Mouse (Mus musculus) midbrain, embryonic 16.5 days (tissue): ENCODE results near the gene Gm4779. TPM values are rescaled to one million over a fixed set of nuclear protein-coding genes. Genes with fewer than 3 reads are reported as not detected.
"Not testable (repeated sequence)": the region's sequence is repeated elsewhere in the genome, so short reads cannot be mapped to it uniquely, and the experiment has no call there.

ENCODE experiments used
- ATAC-seq: fragments of 200-750 bp; cut with Nextera tagmentation; 2 replicates; pipeline ENCODE4 v1.8.0; 2017; ENCODE audit warnings: moderate TSS enrichment
- H3K27ac ChIP-seq: fragments of 300-500 bp; sonication (generic); 2 replicates; pipeline ENCODE4 v1.5.1; 2014; ENCODE audit warnings: mild to moderate bottlenecking, low read length, mixed read lengths
- H3K27me3 ChIP-seq: fragments of 300-500 bp; sonication (generic); 2 replicates; pipeline ENCODE4 v1.6.1; 2014; ENCODE audit warnings: low read depth, low read length, mixed read lengths; ENCODE audit not compliant: control insufficient read depth, insufficient read depth
- H3K36me3 ChIP-seq: fragments of 300-500 bp; sonication (generic); 2 replicates; pipeline ENCODE4 v1.6.1; 2014; ENCODE audit warnings: mild to moderate bottlenecking, low read length, moderate library complexity, mixed read lengths; ENCODE audit not compliant: control insufficient read depth, insufficient read depth
- H3K4me1 ChIP-seq: fragments of 300-500 bp; sonication (generic); 2 replicates; pipeline ENCODE4 v1.6.1; 2014; ENCODE audit warnings: mild to moderate bottlenecking, low read length, mixed read lengths; ENCODE audit not compliant: control insufficient read depth, insufficient read depth
- H3K4me2 ChIP-seq: fragments of 300-500 bp; sonication (generic); 2 replicates; pipeline ENCODE4 v1.6.1; 2014; ENCODE audit warnings: mild to moderate bottlenecking, low read length, mixed read lengths
- H3K4me3 ChIP-seq: fragments of 300-500 bp; sonication (generic); 2 replicates; pipeline ENCODE4 v1.5.1; 2014; ENCODE audit warnings: low read depth, mild to moderate bottlenecking, low read length, moderate library complexity, mixed read lengths
- H3K9ac ChIP-seq: fragments of 300-500 bp; sonication (generic); 2 replicates; pipeline ENCODE4 v1.6.1; 2014; ENCODE audit warnings: low read depth, low read length, mixed read lengths
- H3K9me3 ChIP-seq: fragments of 300-500 bp; sonication (generic); replicated peaks from 2 replicates; pipeline ENCODE4 v1.6.1; 2014; ENCODE audit warnings: mild to moderate bottlenecking, low read length, mixed read lengths; ENCODE audit not compliant: control insufficient read depth, poor library complexity, severe bottlenecking
- WGBS: fragments of 180-500 bp; shearing (Covaris S2); extraction: QIAGEN DNeasy Blood & Tissue Kit; methylation state at CpG from one replicate; pipeline ENCODE4 v1.1.7; 2014; 5-methylcytosine and 5-hydroxymethylcytosine counted together
- polyA plus RNA-seq: library from polyadenylated mRNA; unstranded; fragments of >200 nt; fragmentation: Nextera tagmentation; extraction: Ambion mirVana; gene quantifications from 2 replicates; pipeline ENCODE4 v1.2.1, GENCODE M21; 2015

The Gm4779 gene
- polyA plus RNA-seq, result 0.24 TPM in 1 of 2 replicates, not detected in the other

DNA sequence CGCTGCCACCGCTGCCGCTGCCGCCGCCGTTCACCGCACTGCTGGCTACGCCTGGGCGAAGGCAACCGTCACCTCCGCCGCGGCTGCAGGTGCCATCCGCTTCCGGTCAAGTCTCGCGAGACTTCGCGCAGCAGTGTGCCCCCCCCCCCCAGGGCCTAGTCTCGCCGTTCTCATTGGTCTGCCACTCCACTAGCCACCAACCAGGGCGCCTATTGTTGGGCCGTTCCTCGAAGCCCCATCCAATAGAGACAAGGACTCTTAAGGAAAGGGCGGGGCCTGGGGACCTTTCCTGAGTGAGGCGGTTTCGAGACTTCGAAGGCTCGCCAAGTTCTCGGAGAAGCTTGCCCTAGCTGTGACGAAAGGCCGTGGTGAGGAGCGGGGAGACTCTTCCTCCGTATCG, at the start of gene Gm4779, which contains the start of gene 8030474K03Rik:
TSS of gene Gm4779 (minus strand) at position 82 of the 400 bp plus-strand sequence.
TSS of gene 8030474K03Rik (plus strand) at position 315 of the 400 bp plus-strand sequence.
- Histone ChIP-seq H3K4me1 (no peaks in the 10 kb centered on the region), H3K9ac (no peak within 1 kb of the TSS), H3K27me3 (no peaks in the 10 kb centered on the region), H3K36me3 (no peaks in the 10 kb centered on the region), H3K4me2 (no peak within 1 kb of the TSS), H3K9me3 (no peaks in the 10 kb centered on the region; the same call in 1 of the 2 replicates), H3K27ac (no peak within 1 kb of the TSS), H3K4me3 (no peak within 1 kb of the TSS)
- ATAC-seq, result no peak
- WGBS, result 96% methylated on average over 30 of the region's 35 CpGs

GRCm38 (mm10) chrX:101819980-101820379, 25.8 kb upstream of the Gm4779 start:
- not testable (repeated sequence) for ATAC-seq, H3K27me3 ChIP-seq, H3K4me3 ChIP-seq, H3K9me3 ChIP-seq, H3K9ac ChIP-seq, H3K36me3 ChIP-seq, H3K4me1 ChIP-seq, H3K27ac ChIP-seq, H3K4me2 ChIP-seq

GRCm38 (mm10) chrX:101819163-101819562, 24.9 kb upstream of the Gm4779 start:
- 50% methylated on average over 1 of the region's 1 CpGs for WGBS
- Histone ChIP-seq H3K4me1 (no peaks in the 10 kb centered on the region), H3K4me3 (no peak overlapping the region), H3K9me3 (no peaks in the 10 kb centered on the region), H3K9ac (no peak overlapping the region), H3K4me2 (no peak overlapping the region), H3K27ac (no peak overlapping the region), H3K27me3 (peaks cover 3% of the 10 kb centered on the region), H3K36me3 (no peaks in the 10 kb centered on the region)
- no peak for ATAC-seq

DNA sequence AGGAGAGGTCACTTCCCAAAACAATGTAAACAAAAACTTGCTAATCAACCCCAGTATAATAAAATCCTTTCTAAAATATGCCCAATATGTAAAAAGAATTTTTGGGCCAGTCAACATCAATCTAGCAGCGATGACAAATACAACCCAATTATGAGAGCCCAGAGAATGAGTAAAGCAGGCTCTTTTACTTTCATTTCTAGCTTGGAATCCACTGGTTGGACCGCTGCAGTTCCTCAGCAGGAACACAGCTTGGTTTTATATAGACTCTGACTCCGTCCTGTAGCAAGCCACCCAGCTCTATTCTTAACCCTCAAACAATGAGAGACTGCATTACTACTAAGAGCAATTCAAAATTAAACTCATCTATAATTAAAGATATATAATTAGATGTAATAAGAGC, 17.5 kb upstream of the Gm4779 start:
- Histone ChIP-seq H3K4me3 (no peak overlapping the region), H3K27ac (no peak overlapping the region), H3K9me3 (no peaks in the 10 kb centered on the region), H3K4me1 (no peaks in the 10 kb centered on the region), H3K36me3 (no peaks in the 10 kb centered on the region), H3K27me3 (peaks cover 2% of the 10 kb centered on the region; the same call in 1 of the 2 replicates), H3K4me2 (no peak overlapping the region), H3K9ac (no peak overlapping the region)
- no peak for ATAC-seq
- WGBS, result 67% methylated on average over 3 of the region's 3 CpGs

DNA sequence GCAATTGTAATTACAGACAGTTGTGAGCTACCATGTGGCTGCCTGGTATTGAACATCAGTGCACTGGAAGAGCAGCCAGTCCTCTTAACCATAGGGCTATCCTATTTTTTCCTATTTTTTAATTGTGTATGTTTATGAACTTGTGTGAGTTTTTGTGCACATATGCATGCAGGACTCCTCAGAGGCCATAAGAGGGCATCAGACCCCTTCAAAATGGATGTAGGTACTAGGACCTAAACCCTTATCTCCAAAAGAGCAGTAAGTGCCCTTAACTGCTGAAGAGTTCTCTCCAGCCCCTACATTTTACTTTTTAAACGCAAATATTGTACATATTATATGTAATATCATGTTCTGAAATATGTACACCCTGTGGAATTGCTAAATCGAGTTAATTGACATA, 11.3 kb upstream of the Gm4779 start:
- H3K9ac ChIP-seq, result no peak overlapping the region
- H3K4me1 ChIP-seq, result no peaks in the 10 kb centered on the region
- H3K27me3 ChIP-seq, result peaks cover 3% of the 10 kb centered on the region; the same call in 1 of the 2 replicates
- ATAC-seq, result no peak
- H3K4me3 ChIP-seq, result no peak overlapping the region
- no peaks in the 10 kb centered on the region for H3K9me3 ChIP-seq
- H3K36me3 ChIP-seq, result no peaks in the 10 kb centered on the region
- no peak overlapping the region for H3K4me2 ChIP-seq
- no peak overlapping the region for H3K27ac ChIP-seq
- WGBS, result 37% methylated on average over 2 of the region's 2 CpGs

- no peaks in the 10 kb centered on the region for H3K27me3 ChIP-seq
- H3K36me3 ChIP-seq, result no peaks in the 10 kb centered on the region
- peak; percentile 67; the same call in 1 of the 2 replicates for ATAC-seq
- H3K4me2 ChIP-seq, result no peak overlapping the region
- no peaks in the 10 kb centered on the region; the same call in 1 of the 2 replicates for H3K9me3 ChIP-seq
- H3K4me1 ChIP-seq, result no peaks in the 10 kb centered on the region
- 39% methylated on average over 4 of the region's 4 CpGs for WGBS
- no peak overlapping the region for H3K9ac ChIP-seq
- H3K4me3 ChIP-seq, result no peak overlapping the region
- H3K27ac ChIP-seq, result no peak overlapping the region
These were observed 2.7 kb downstream of the Gm4779 start for GRCm38 (mm10) chrX:101791551-101791950.

GRCm38 (mm10) chrX:101772035-101772434, 22.2 kb downstream of the Gm4779 start:
- H3K4me3 ChIP-seq, result no peak overlapping the region
- no peaks in the 10 kb centered on the region for H3K27me3 ChIP-seq
- H3K27ac ChIP-seq, result no peak overlapping the region
- H3K4me2 ChIP-seq, result no peak overlapping the region
- H3K4me1 ChIP-seq, result no peaks in the 10 kb centered on the region
- no peak overlapping the region for H3K9ac ChIP-seq
- H3K9me3 ChIP-seq, result no peaks in the 10 kb centered on the region
- no peak for ATAC-seq
- WGBS, result 34% methylated on average over 5 of the region's 5 CpGs
- no peaks in the 10 kb centered on the region for H3K36me3 ChIP-seq

GRCm38 (mm10) chrX:101770307-101770706, 23.9 kb downstream of the Gm4779 start:
- Histone ChIP-seq H3K4me2 (no peak overlapping the region), H3K36me3 (no peaks in the 10 kb centered on the region), H3K4me1 (no peaks in the 10 kb centered on the region), H3K9me3 (no peaks in the 10 kb centered on the region), H3K27me3 (no peaks in the 10 kb centered on the region; the same call in 1 of the 2 replicates), H3K4me3 (no peak overlapping the region), H3K9ac (no peak overlapping the region), H3K27ac (no peak overlapping the region)
- 62% methylated on average over 3 of the region's 3 CpGs for WGBS
- no peak for ATAC-seq

GRCm38 (mm10) chrX:101769478-101769877, 24.7 kb downstream of the Gm4779 start:
- H3K4me2 ChIP-seq, result no peak overlapping the region
- no peaks in the 10 kb centered on the region for H3K9me3 ChIP-seq
- no peaks in the 10 kb centered on the region for H3K36me3 ChIP-seq
- H3K27me3 ChIP-seq, result no peaks in the 10 kb centered on the region; the same call in none of the 2 replicates
- H3K4me3 ChIP-seq, result no peak overlapping the region
- ATAC-seq, result no peak
- 72% methylated on average over 2 of the region's 2 CpGs for WGBS
- H3K4me1 ChIP-seq, result no peaks in the 10 kb centered on the region
- no peak overlapping the region for H3K9ac ChIP-seq
- no peak overlapping the region for H3K27ac ChIP-seq
